In the genomic region with DNA sequence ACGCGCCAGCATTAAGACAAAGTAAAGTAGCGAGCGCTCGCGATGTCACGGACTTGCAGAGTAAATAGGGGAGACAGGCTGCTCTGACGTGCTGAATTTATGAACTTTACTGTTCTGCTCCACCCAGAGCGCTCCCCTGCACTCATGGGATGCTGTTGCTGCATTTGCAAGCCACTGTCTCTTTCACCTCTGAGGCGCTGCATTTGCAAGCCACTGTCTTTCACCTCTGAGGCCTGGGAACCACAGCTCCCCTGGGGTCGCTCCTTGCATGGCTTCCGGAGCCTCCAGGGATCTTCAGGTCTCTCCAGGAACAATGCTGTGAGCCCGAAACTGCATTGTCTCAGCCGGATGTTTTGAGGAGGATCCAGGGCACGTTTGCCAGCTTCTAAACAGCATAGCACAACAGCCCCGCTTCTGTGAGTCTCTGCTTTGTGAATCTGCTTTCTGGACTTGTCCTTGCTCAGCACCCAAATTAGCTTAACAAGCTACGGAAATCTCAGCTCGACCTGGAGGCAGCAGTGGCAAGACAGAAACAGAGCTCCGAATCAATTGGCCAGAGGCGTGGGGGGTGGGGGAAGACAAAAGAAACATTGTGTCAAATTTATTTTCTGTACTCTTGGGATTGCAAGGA, we compare ENCODE assay signal across 8 mouse cellular contexts.
DNase-seq lines count a peak whose midpoint lies in the region; ATAC-seq lines count a peak whose summit lies in the region.

No protein-coding gene starts in this region.

- H3K4me3 ChIP-seq in kidney, embryonic 15.5 days (replicated peaks): peak overlapping the region; percentile 46
- peak overlapping the region; percentile 45 to 46 for H3K4me3 ChIP-seq in heart, embryonic 14.5 days (ENCODE audit: control insufficient read depth in 1 of 2, insufficient read depth in 1 of 2, low read depth in 1 of 2, low read length in 2 of 2)
- H3K4me3 ChIP-seq in stomach, embryonic 14.5 days (ENCODE audit: low read depth, low read length): peak overlapping the region; percentile 33

- peak overlapping the region; percentile 45; the same call in 1 of the 2 replicates for H3K9ac ChIP-seq in kidney, embryonic 15.5 days
- peak overlapping the region; percentile 67 for H3K9ac ChIP-seq in heart, embryonic 14.5 days (ENCODE audit: low read length)
- H3K9ac ChIP-seq in stomach, embryonic 14.5 days (replicated peaks; ENCODE audit: low read depth, low read length): peak overlapping the region; percentile 29; the same call in 1 of the 2 replicates

- DNase-seq in kidney, adult 11 months: no peak
- peak; percentile 70 for DNase-seq in embryo, embryonic 9.5 days (ENCODE audit: extremely low spot score)
- DNase-seq in layer of hippocampus, adult 9-11 months: peak; percentile 23
- peak; percentile 12 to 37 for DNase-seq in lung, postnatal 4 days
- no peak for DNase-seq in thymus, postnatal 25 days

- H3K4me1 ChIP-seq in kidney, embryonic 15.5 days: peaks cover 22% of the 10 kb centered on the region
- H3K4me1 ChIP-seq in heart, embryonic 14.5 days (ENCODE audit: control insufficient read depth in 2 of 2, insufficient read depth in 2 of 2, low read length in 2 of 2): peaks cover 3 to 7% of the 10 kb centered on the region in 2 experiments; a peak in 2 of 4 replicates
- H3K4me1 ChIP-seq in stomach, embryonic 14.5 days (ENCODE audit: control insufficient read depth, insufficient read depth, low read length): peaks cover 11% of the 10 kb centered on the region; the same call in 1 of the 2 replicates

- no peaks in the 10 kb centered on the region for H3K9me3 ChIP-seq in kidney, embryonic 15.5 days (replicated peaks)
- H3K9me3 ChIP-seq in heart, embryonic 14.5 days (ENCODE audit: control insufficient read depth, low read length): no peaks in the 10 kb centered on the region
- no peaks in the 10 kb centered on the region for H3K9me3 ChIP-seq in stomach, embryonic 14.5 days (ENCODE audit: control insufficient read depth, low read depth, low read length)

- H3K27me3 ChIP-seq in kidney, embryonic 15.5 days: 0 out of 2 replicates have a peak, but pooled peaks cover 4% of the 10 kb centered on the region
- no peaks in the 10 kb centered on the region; the same call in 1 of the 2 replicates for H3K27me3 ChIP-seq in heart, embryonic 14.5 days (ENCODE audit: control insufficient read depth, insufficient read depth, low read length)
- no peaks in the 10 kb centered on the region for H3K27me3 ChIP-seq in stomach, embryonic 14.5 days (ENCODE audit: control insufficient read depth, insufficient read depth, low read length)

- H3K27ac ChIP-seq in kidney, embryonic 15.5 days: no peak overlapping the region
- no peak overlapping the region for H3K27ac ChIP-seq in heart, embryonic 14.5 days (replicated peaks in 1 of 2; ENCODE audit: control insufficient read depth in 1 of 2, insufficient read depth in 1 of 2, low read depth in 2 of 2, low read length in 2 of 2)
- H3K27ac ChIP-seq in stomach, embryonic 14.5 days (ENCODE audit: low read length): no peak overlapping the region

- peak; percentile 52 for ATAC-seq in kidney, embryonic 15.5 days (replicated peaks; ENCODE audit: low FRiP score)
- ATAC-seq in heart, embryonic 14.5 days (ENCODE audit: insufficient number of reproducible peaks, insufficient read depth, low FRiP score, low read depth): no peak
- ATAC-seq in stomach, embryonic 14.5 days (ENCODE audit: insufficient number of reproducible peaks, insufficient read depth, low FRiP score, low read depth): no peak

- WGBS in kidney, embryonic 15.5 days: 1% methylated on average over 20 of the region's 20 CpGs
- under 1% methylated on average over 20 of the region's 20 CpGs for WGBS in heart, embryonic 14.5 days
- under 1% methylated on average over 20 of the region's 20 CpGs for WGBS in stomach, embryonic 14.5 days

- H3K4me2 ChIP-seq in kidney, embryonic 15.5 days: peak overlapping the region; percentile 92
- peak overlapping the region; percentile 92 for H3K4me2 ChIP-seq in heart, embryonic 14.5 days (ENCODE audit: low read length)
- peak overlapping the region; percentile 82 for H3K4me2 ChIP-seq in stomach, embryonic 14.5 days (replicated peaks; ENCODE audit: low read depth, low read length)

- no peaks in the 10 kb centered on the region for H3K36me3 ChIP-seq in kidney, embryonic 15.5 days
- no peaks in the 10 kb centered on the region for H3K36me3 ChIP-seq in heart, embryonic 14.5 days (ENCODE audit: control insufficient read depth, insufficient read depth, low read length)
- H3K36me3 ChIP-seq in stomach, embryonic 14.5 days (ENCODE audit: control insufficient read depth, insufficient read depth, low read length): no peaks in the 10 kb centered on the region

Comparison
In these comparisons a context has a peak if more than half of its experiments do, and no peak if none do; other contexts are left out.
1. DNase-seq: peak in embryo, embryonic 9.5 days (single experiment), layer of hippocampus, adult 9-11 months (single experiment) and lung, postnatal 4 days (2 of 2); none in kidney, adult 11 months (single experiment) and thymus, postnatal 25 days (single experiment).
2. Peak in every context shown above with its lines, with median percentiles within 50 percentile points of each other: H3K4me2 ChIP-seq, H3K4me3 ChIP-seq and H3K9ac ChIP-seq.